Mouse (Mus musculus) adrenal gland (tissue): ENCODE measurements around the gene Col8a1.

Experiments used
- intact Hi-C: fragments of 180-260 bp; cut with DNase I; formaldehyde crosslinking; loops from one replicate; pipeline ENCODE4 v1.15.1; 2025
- long read RNA-seq, 2 experiments: library from polyadenylated mRNA; unstranded; transcript quantifications; one replicate each; pipeline ENCODE4 v2.0.0; 2020; ENCODE audit warnings: borderline replicate concordance in 1 of 2; ENCODE audit not compliant: insufficient replicate concordance in 1 of 2

Gene Col8a1
- long read RNA-seq, experiment 1, full-length matches to known transcripts: 1 of 3 reads
- long read RNA-seq, experiment 1, partial matches to known transcripts: 0 of 3 reads
- long read RNA-seq, experiment 1, other reads (novel, unspliced or antisense): 2 of 3 reads
- long read RNA-seq, experiment 2, full-length matches to known transcripts: 2 of 4 reads
- long read RNA-seq, experiment 2, partial matches to known transcripts: 0 of 4 reads
- long read RNA-seq, experiment 2, other reads (novel, unspliced or antisense): 2 of 4 reads

DNA sequence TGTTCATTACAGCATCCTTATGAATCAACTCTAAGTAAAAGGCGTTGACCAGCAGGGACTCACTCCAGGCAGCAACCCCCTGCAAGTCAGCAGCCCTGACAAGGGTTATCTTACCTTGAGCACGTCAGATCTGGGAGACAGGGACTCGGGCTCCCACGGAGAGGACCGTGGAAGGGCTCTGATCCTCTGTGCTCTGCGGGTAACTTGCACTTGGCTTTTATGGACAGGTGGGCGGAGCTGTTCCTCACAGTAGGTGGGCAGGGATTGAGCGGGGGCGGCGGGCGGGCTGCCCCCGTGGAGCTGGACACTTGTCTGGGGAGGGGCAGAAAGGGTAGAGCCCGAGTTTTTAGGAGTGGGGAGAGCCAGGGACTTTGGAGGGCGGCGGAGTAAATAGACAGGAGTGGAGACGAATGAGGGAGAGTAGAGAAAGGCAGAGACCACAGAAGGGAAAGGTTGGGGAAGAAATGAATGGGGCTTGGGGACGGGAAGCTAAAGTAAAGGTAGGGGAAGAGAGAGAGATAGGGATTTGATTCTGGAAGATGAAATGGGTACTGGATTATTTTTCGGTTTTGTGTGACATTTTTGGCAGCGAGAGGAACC lies at the start of gene Col8a1:
TSS of gene Col8a1 (minus strand) at position 212 of the 600 bp plus-strand sequence.
- intact Hi-C loops: loop anchor here (5.0 kb wide), 1 partner anchor 82 kb away; no protein-coding TSS in a partner anchor

DNA sequence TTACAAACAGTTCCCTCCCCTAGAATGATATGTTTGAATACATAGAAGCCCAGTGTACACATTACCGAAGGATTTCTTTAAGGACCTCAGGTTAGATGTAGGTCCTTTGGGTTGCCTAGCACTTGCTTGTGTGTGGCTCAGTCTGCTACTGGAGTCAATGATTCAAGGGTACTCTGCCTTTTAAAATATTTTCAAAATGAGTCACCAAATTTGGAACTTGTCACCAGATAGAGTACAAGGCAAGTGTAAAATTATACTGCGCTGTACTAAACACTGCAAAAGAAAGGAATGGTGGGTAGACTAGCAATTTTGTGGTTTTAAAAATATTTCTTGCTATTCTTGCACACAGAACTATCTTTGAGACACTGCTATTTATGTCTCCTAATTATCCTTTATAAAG lies 47.3 kb upstream of the Col8a1 start:
- intact Hi-C loops: no loop called here

DNA sequence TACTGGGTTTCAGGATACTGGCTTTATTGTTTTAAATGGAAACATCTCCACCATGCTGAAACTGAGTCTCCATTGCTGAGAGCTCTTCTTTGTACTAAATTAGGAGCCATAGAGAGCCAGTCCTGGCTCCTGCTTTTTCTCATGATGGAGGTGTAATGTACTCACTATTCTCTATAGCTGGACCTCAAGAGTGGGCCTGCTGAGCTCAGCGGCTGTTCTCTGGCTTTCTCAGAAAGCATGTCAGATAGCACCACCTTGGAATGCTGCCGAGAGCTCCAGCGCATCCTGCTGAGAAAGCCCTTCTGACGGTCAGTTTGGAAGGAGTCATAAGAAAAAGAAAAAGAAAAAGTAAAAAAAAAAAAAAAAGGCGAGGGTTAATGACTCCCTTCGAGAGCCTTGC lies 41.8 kb upstream of the Col8a1 start:
- intact Hi-C loops: no loop called here

DNA sequence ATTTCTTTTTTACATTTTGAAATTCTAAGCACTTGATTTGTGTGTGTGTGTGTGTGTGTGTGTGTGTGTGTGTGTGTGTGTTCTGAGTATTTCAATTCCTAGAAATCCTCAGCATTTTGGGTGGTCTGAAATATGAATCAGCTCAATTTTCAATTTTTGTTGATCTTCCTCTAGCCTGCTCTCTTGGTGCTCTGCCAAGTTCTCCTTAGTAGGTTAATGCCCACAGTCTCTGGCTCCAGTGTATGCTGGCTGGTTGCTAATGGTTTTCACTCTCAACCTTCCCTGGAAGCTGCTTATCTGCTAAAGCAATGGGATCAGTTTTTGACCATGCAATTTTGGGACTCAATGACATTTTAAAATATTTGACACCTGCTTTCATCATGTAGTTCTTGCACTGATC lies 24.5 kb upstream of the Col8a1 start:
- intact Hi-C loops: no loop called here

DNA sequence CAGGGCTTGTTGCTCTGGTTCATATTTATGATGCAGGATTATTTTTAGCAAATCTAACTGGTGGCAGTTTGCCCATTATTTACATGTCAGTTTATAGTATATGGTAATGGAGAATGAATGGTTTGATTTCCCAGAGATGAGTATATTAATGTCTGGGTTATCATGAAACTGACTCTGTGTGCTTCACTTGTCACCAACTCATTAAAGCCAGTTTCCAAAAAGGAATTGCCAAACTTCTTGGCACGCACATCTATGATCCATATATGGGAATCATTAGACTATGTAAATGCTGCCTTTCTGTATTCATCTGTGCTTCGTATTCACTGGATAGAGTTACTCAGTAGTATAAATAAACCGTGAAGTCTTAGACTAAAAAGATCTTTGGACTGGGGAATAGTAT lies 11.1 kb upstream of the Col8a1 start:
- intact Hi-C loops: no loop called here

DNA sequence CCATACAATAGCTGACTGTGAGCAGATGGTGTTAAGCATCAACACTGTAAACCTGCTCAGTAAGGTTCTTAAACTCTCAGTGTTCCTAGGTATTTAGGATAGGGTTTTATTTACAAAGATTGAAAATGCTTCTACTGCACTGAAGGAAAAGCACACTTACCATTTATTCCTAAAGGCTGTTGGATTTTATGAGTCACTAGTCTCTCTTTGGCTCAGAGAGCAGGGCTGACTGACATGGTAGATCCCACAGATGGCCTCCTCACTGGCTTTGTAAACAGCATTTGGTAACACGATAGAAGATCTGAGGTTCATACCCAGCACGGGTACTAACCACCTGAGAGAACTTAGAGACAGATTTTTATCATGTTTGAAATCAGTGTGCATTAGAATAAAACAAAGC lies 5.3 kb upstream of the Col8a1 start:
- intact Hi-C loops: no loop called here

DNA sequence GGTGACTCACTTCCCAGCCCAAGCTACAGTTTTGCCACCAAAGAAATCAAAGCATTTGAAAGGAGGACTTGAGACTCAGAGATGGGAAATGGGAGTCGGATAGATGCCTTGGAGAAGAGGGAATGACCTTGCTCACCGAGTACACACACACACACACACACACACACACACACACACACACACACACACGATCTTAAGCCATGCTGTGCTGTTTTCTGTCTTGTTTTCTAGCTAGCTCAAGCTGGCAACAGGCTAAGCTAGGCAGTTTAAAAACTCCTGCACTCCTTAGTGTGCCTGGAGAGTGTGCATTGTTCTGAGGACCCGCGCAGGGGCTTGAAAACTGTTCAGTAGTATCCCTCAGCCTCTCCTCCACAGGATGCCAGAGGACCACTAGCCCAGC lies 1.2 kb upstream of the Col8a1 start:
- intact Hi-C loops: no loop called here

DNA sequence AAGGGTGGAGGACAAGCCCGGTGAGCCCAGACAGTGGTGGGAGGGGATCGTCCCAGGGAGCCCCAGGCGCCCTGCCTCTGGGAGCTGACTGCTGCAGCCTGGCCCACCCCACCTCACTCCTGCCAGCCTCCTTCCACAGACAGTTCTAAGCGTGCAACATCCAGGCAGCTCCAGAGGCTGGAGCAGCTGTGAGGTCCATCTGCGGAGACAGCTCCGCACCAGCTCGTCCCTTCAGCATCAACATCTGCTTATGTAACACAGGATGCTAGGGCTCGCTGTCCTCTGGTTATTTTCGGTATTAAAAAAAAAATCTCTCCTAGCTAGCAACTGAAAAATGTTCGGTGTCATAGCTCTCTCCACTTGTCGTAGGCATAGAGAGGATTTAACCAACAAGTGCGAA lies 704 bp upstream of the Col8a1 start:
- intact Hi-C loops: no loop called here

DNA sequence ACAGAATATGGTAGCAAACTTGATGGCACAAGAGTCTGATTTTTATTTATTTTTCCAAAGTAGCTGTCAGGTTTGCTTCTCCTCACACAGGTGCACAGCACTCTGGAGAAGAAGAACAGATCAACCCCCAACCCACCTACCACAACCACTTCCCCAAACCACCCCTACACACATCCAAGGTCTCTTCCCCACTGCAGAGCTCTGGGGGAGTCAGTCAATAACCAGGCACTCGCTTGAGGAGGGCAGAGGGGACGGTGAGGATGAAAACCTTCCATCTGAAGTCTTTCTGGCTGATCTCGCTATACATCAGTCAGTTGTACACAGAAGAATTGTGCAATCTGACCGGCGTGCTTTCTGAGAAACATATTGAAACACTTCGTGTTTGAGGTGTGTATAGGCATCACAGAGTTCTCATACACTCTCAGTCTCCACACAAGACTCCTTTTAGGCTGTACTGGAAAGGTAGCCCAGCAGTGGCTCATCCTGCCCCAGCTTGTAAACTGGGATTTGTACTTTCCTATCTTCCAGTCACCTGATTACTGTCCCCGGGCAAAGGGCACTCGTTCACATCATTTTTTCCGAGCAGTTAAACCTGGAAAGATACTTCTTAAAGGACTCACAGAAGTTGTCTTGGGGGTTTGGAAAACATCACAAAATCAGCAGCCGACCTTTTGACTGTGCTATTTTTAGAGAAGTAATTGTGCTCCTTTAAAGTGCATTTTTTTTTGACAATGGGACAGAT lies 827 bp downstream of the Col8a1 start:
- intact Hi-C loops: loop anchor here (5.0 kb wide), 1 partner anchor 81 kb away; no protein-coding TSS in a partner anchor

DNA sequence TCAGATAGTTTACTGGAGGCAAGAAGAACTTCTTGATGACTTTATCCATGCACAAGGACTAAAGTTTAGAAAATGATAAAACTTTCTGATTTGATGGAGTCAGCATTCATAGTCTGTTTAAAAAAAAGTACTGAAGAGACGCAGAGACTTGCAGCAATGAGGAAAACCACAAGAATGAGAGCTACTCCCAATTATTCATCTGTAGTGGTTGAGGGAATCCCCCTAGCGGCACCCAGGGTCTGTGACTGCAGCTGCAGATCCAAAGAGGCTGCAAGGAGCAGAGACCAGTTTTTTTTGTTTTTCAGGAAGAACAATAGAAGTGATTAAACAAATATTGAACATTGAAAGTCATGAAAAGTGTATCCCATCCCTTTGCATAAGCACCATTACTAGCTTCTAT lies 4.0 kb downstream of the Col8a1 start:
- intact Hi-C loops: loop anchor here (5.0 kb wide), 1 partner anchor 78 kb away; no protein-coding TSS in a partner anchor

DNA sequence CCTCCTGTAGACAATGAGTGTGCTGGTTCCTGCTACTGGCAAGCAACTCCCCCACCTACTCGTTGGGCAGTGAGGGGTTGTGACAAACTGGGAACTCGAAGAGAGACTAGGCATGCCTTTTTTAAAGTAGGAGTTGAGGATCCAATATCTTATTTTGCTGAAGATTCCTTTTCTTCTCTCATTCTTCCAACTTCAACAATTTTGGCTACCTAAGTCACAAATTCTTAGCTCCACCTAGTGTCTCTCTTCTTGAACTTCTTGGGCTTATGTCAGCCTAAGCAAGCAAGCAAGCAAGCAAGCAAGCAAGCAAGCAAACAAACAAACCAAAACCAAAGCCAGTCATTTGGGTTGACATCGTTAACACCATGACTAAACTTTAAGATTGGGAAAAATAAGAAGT lies 6.4 kb downstream of the Col8a1 start:
- intact Hi-C loops: no loop called here

DNA sequence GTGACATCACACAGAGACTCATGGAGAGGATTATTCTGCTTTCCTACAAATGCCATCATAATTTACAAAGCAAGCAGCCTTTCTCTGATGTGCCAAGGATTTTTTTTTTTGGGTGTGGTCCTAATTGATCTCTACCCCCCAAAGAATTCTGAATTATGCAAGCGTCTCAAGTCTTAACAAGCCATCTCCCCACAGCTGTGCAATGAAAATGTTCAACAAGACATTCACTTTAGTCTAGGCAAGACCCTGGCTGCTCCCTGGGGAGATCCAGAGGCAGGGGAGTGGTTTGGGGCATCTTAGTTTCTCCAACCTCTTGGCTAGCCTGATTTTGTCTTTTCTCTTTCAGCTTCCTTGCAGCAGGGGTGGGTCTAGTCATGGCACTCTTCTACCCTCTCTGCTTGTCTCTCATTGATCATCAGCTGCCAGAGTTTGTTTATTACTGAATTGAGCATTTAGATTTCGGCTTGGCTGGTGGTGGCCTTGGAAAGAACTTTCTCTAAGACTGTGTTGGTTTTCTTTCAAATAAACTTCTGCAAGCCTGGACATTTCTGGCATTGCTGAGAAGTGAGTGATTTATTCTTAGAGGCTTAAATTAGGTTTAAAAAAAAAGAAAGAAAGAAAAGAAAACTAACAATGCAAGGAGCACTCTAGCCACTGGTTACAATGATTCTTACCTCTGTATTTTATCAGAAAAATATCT lies 7.0 kb downstream of the Col8a1 start:
- intact Hi-C loops: loop anchor here (2.0 kb wide), 1 partner anchor 113 kb away; no protein-coding TSS in a partner anchor

DNA sequence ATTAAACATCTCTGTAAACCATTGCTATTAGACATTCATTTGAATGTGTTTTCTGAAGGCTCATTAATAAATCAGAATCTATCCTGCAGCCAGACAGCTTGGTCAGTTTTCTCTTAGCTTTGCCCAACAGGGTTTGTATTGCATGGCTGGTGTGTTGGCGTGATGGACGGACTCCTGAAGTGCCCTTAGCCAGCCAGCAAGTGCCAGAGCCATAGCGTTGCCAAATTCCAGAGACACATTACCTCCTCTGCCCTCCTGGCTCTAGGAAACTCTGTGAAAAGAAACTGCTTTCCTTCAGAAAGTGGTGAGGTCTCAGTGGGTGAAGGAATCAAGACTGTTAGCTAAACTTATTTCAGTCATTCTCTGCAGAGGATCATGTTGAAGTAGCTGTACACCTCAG lies 14.4 kb downstream of the Col8a1 start:
- intact Hi-C loops: no loop called here

DNA sequence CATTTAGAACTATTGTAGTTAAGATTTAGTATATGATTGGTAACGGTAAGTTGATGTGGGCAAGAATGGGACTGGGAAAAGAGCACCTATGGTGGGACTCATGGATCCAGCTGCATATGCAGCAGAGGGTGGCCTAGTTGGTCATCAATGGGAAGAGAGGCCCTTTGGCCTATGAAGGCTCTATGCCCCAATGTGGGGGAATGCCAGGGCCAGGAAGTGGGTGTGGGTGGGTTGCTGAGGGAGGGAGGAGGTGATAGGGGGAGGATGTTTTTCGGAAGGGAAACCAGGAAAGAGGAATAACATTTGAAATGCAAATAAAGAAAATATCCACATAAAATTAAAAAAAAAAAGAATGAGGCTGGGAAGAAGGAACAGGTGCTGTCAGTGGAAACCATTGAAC lies 19.6 kb downstream of the Col8a1 start:
- intact Hi-C loops: no loop called here

DNA sequence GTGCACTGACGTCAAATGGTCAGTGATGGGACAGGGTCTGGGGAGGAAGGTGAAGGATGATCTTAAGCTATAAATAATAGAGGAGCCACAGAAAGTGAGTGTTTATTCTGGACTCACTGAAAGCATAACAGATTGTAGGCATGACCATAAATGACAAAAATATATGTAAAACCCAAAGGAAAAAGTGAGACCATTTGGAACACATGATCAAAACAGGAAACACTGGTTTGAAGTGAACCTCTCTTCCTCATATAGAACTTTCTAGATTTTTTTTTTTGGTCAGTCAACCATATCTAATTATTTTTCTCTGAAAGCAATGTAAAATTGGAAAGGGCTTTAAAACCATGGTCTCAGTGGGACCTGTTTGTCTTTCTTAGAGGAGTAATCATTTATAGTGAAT lies 21.0 kb downstream of the Col8a1 start:
- intact Hi-C loops: no loop called here

DNA sequence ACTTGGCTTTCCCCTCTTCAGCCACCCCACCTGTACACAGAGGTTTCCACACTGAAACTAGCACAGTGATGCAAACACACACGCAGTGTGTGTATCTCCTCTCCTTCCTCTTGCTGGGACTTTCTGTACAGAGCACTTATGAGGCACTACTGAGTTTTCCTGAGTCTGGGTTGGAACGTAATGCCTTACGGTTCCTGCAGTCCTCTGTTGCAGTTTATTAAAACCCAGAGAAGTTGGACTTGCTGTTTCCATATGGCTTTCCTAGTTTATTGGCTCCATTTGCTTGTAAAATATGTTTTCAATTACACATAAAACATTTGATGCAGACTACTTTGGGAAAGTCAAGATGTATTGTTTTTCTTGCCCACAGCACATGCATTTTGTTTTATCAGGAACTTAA lies 21.4 kb downstream of the Col8a1 start:
- intact Hi-C loops: no loop called here

DNA sequence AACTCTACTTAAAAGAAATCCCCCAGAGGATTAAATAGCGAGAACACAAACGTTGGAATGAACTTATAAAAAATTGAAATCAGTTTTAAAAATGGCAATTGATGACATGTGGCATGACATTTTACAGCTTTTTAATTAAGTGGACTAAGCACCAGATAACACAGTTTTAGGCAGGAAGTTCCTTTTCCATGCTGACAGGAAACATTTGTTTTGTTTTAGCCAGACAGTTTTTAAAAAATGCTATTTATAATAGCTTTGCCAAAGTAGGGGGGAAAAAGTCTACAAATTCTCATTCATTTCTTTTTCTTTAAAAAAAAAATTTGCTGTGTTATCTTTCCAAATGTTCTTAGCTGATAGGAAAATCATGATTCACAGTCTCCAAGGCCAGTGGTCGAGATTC lies 29.6 kb downstream of the Col8a1 start:
- intact Hi-C loops: no loop called here

DNA sequence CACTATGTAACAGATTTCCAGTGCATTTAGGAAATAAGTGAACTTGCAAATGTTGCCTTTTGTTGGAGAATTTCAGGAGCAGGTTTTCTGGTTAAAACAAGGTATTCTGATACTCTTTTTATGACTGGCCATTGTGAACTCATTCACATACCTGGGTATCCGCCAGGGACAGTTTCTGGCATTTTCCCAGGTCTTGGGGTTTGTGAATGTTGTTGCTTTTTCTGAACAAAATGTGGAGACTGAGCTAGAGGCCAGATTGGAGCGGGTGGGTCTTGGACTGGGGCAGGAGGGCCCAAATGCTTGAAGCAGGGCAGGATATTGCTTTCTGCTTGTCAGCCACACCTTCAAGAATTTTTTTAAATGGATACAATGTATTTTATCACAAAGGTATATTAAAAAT lies 35.6 kb downstream of the Col8a1 start:
- intact Hi-C loops: no loop called here

DNA sequence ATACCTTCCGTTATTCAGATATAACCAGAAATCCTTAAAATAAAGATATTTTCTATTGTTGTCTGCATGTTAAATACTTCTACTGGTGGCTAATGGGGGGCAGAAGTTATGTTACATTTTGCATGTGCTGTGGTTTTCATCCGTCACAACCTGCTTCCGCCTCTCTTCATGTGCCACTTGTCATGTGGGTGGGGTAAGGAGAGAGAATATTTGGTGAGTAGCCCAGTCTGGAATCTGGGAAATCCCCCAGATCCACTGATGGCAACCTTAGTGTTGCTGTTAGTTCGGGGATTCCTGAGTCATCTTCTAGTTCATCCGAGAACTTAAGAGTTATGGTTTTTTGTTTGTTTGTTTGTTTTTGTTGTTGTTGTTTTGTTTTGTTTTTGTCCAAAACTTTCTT lies 55.8 kb downstream of the Col8a1 start:
- intact Hi-C loops: no loop called here

DNA sequence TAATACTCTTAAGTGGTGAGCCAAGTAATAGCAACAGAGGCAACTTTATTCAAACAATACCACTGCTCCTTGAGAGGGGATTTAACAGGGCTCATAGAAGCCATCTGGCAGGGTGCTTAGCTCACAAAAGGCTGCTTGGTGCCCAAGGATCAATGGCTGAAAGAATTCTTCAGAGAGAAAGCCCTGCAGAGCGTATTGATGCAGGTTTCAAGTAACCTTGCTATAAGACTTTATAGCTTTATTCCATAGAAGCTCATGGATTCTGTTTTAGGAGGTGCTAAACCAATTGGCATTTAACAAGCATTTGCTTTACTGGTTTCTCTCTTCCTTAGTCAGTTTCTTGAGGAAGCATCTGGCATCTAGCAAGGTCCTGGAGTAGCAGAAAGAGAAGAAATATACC lies 59.8 kb downstream of the Col8a1 start:
- intact Hi-C loops: no loop called here

DNA sequence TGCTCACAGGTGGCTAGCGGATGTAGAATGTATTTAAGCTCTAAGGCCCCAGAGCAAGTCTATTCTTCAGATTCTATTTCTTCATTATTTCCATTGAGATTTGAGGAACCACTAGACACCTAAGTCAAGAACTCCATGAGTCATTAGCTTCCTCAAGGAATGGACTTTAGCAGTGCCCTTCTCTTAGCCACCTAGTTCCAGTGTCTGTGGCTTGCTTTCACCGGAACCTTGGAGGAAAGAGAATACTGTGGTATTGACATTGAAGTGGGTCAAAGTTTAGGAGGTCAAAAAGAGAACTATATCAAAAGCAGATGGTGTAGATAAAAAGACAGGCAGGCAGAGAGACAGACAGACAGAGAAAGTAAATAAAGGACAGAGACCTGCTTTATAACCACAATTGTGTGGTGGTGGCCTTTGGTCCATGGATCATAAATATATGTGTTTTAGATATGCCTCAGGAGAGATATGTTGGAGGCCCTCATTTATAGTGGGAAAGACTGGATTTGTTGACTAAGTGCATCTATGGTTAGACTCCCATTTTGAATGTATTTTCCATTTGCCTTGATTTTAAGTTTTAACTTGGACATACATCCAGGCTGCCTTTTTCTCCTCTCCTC lies 60.5 kb downstream of the Col8a1 start:
- intact Hi-C loops: no loop called here
